Mouse (Mus musculus) olfactory bulb, adult 2 months (tissue): ENCODE data around the gene Tulp2. TPM values are rescaled to one million over a fixed set of nuclear protein-coding genes. Genes with fewer than 3 reads are reported as not detected.
A peak's percentile ranks its signal among the peaks of the same experiment; 100 is the strongest.

Source experiments
- H3K27ac ChIP-seq: fragments of 200-500 bp; 2 replicates; pipeline ENCODE4 v1.5.1; 2012; ENCODE audit warnings: low read depth, low read length; ENCODE audit not compliant: insufficient read depth
- H3K4me1 ChIP-seq: fragments of 200-500 bp; 2 replicates; pipeline ENCODE4 v1.6.1; 2012; ENCODE audit warnings: low read length; ENCODE audit not compliant: control insufficient read depth, insufficient read depth
- H3K4me3 ChIP-seq: fragments of 200-500 bp; 2 replicates; pipeline ENCODE4 v1.5.1; 2012; ENCODE audit warnings: mild to moderate bottlenecking, low read depth, low read length, moderate library complexity; ENCODE audit not compliant: insufficient read depth
- CTCF ChIP-seq: fragments of 200-500 bp; IDR thresholded peaks from 2 replicates; pipeline ENCODE4 v1.5.1; 2012; ENCODE audit warnings: low read depth, mild to moderate bottlenecking, low read length, moderate library complexity; ENCODE audit not compliant: insufficient read depth
- POLR2A ChIP-seq: fragments of 200-500 bp; IDR thresholded peaks from 2 replicates; pipeline ENCODE4 v1.6.1; 2012; ENCODE audit warnings: mild to moderate bottlenecking, low read depth, low read length, moderate library complexity; ENCODE audit not compliant: insufficient read depth
- WGBS: fragments of 180-500 bp; shearing (Covaris S2); methylation state at CpG from one replicate; pipeline ENCODE4 v1.1.7; 2018; 5-methylcytosine and 5-hydroxymethylcytosine counted together
- polyA plus RNA-seq: library from polyadenylated mRNA; stranded (reverse); fragments of >200 nt; gene quantifications from 2 replicates; pipeline ENCODE4 v1.2.4, GENCODE M21; 2012; ENCODE audit warnings: low replicate concordance; ENCODE audit not compliant: missing spikeins, insufficient read depth, insufficient read length

Gene Tulp2
- polyA plus RNA-seq, 1 experiment: not detected

DNA sequence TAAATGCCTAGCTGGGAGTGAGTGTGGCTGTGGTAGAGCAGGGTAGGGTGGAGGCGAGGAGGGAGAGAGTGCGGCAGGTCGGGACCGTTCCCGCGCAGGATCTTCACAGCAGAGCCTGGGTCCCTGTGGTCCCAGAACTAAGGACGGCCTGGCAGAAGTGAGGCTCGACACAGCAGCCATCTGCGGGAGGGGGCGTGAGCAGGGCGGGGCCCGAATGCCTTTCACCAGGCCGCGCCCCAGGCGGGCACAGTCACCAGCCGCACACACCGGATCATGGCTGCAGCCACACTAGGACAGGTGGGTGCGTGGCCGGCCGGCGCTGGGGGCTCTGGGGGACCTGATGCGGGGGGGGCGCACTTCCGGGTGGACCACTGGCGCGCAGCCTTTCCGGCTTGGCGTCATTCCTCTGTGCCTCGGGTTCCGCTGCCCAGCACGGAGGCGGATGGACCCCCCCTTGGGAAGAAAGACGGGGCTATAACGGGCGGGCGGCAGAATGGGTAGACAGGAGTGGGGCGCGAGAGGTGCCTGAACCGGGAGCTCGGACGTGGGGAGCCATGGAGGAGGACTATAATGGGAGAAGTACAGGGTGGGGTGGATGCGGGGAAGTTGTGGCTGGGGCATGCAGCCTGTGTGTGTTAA lies 88.5 kb downstream of the Tulp2 start, which contains the start of gene Bcat2:
Gene Bcat2 (plus strand): TSS at position 51 of the 639 bp plus-strand sequence.
- peak within 1 kb of the TSS; percentile 87 for H3K27ac ChIP-seq
- H3K4me3 ChIP-seq: peak within 1 kb of the TSS; percentile 87
- peaks cover 7% of the 10 kb centered on the region for H3K4me1 ChIP-seq
- under 1% methylated on average over 42 of the region's 42 CpGs for WGBS
- 0 out of 2 replicates have a peak, but pooled peaks have one; percentile 4 for TF ChIP-seq POLR2A
- no peak for TF ChIP-seq CTCF

- Histone ChIP-seq H3K4me1 (peaks cover 7% of the 10 kb centered on the region), H3K4me3 (no peak overlapping the region), H3K27ac (no peak overlapping the region)
- no peak for TF ChIP-seq POLR2A
- TF ChIP-seq CTCF: no peak
- 48% methylated on average over 1 of the region's 1 CpGs for whole genome bisulfite sequencing
Measured at GRCm38 (mm10) chr7:45571966-45572365, 90.3 kb downstream of the Tulp2 start.

Other genes with a start within 250 kb of the Tulp2 start
- gene Cd37, start 242.8 kb upstream of the Tulp2 start, polyA plus RNA-seq: not detected in 2 replicates
- gene Slc6a16, start 240.8 kb upstream of the Tulp2 start, polyA plus RNA-seq: not detected in 2 replicates
- not detected in 2 replicates for gene Slc6a21, start 204.4 kb upstream of the Tulp2 start, polyA plus RNA-seq
- not detected in 2 replicates for gene Trpm4, start 148.1 kb upstream of the Tulp2 start, polyA plus RNA-seq
- gene Hrc, start 146.6 kb upstream of the Tulp2 start, polyA plus RNA-seq: not detected in 2 replicates
- not detected in 2 replicates for gene Ppfia3, start 114.9 kb upstream of the Tulp2 start, polyA plus RNA-seq
- gene Lin7b, start 111.3 kb upstream of the Tulp2 start, polyA plus RNA-seq: not detected in 2 replicates
- 1,039 and 1,720 TPM in 2 replicates for gene Snrnp70, start 86.1 kb upstream of the Tulp2 start, polyA plus RNA-seq
- not detected in 2 replicates for gene Kcna7, start 76.2 kb upstream of the Tulp2 start, polyA plus RNA-seq
- gene Ntf5, start 68.2 kb upstream of the Tulp2 start, polyA plus RNA-seq: not detected in 2 replicates
- not detected in 2 replicates for gene Lhb, start 61.1 kb upstream of the Tulp2 start, polyA plus RNA-seq
- not detected in 2 replicates for gene Gys1, start 47.0 kb upstream of the Tulp2 start, polyA plus RNA-seq
- gene Ruvbl2, start 43.8 kb upstream of the Tulp2 start, polyA plus RNA-seq: not detected in 2 replicates
- gene Ftl1, start 22.0 kb upstream of the Tulp2 start, polyA plus RNA-seq: 553 and 835 TPM in 2 replicates
- not detected in 2 replicates for gene Bax, start 15.0 kb upstream of the Tulp2 start, polyA plus RNA-seq
- gene Gm45808, start 4.9 kb downstream of the Tulp2 start, polyA plus RNA-seq: not detected in 2 replicates
- not detected in 2 replicates for gene Dhdh, start 6.9 kb downstream of the Tulp2 start, polyA plus RNA-seq
- gene Nucb1, start 28.5 kb downstream of the Tulp2 start, polyA plus RNA-seq: not detected in 2 replicates
- not detected in 2 replicates for gene Ppp1r15a, start 44.4 kb downstream of the Tulp2 start, polyA plus RNA-seq
- gene Plekha4, start 44.5 kb downstream of the Tulp2 start, polyA plus RNA-seq: not detected in 2 replicates
- not detected in 2 replicates for gene Hsd17b14, start 73.0 kb downstream of the Tulp2 start, polyA plus RNA-seq
- gene Bcat2, start 88.3 kb downstream of the Tulp2 start, polyA plus RNA-seq: not detected in 2 replicates
- gene Fgf21, start 133.6 kb downstream of the Tulp2 start, polyA plus RNA-seq: not detected in 2 replicates
- gene Fut1, start 135.4 kb downstream of the Tulp2 start, polyA plus RNA-seq: not detected in 2 replicates
- not detected in 2 replicates for gene Izumo1, start 139.9 kb downstream of the Tulp2 start, polyA plus RNA-seq
- gene Rasip1, start 145.6 kb downstream of the Tulp2 start, polyA plus RNA-seq: not detected in 2 replicates
- gene Mamstr, start 158.1 kb downstream of the Tulp2 start, polyA plus RNA-seq: not detected in 2 replicates
- not detected in 2 replicates for gene Fut2, start 184.5 kb downstream of the Tulp2 start, polyA plus RNA-seq
- gene Ntn5, start 202.1 kb downstream of the Tulp2 start, polyA plus RNA-seq: not detected in 2 replicates
- not detected in 2 replicates for gene Sec1, start 212.5 kb downstream of the Tulp2 start, polyA plus RNA-seq
- gene Car11, start 218.0 kb downstream of the Tulp2 start, polyA plus RNA-seq: not detected in 2 replicates
- 386 TPM in 1 of 2 replicates, not detected in the other for gene Dbp, start 223.2 kb downstream of the Tulp2 start, polyA plus RNA-seq
- gene Rpl18, start 233.6 kb downstream of the Tulp2 start, polyA plus RNA-seq: not detected in 2 replicates
- not detected in 2 replicates for gene Sphk2, start 236.1 kb downstream of the Tulp2 start, polyA plus RNA-seq
- gene Fam83e, start 239.3 kb downstream of the Tulp2 start, polyA plus RNA-seq: not detected in 2 replicates
- not detected in 2 replicates for gene Spaca4, start 243.9 kb downstream of the Tulp2 start, polyA plus RNA-seq